Mouse (Mus musculus) kidney, adult 2 months (tissue): ENCODE measurements around the gene Akt2.
"Not testable (repeated sequence)": the region's sequence is repeated elsewhere in the genome, so short reads cannot be mapped to it uniquely, and the experiment has no call there.

Experiments
- CTCF ChIP-seq: fragments of 200-500 bp; conservative IDR thresholded peaks from 2 replicates; pipeline ENCODE4 v1.5.1; 2011; ENCODE audit warnings: low read depth, mild to moderate bottlenecking, control low read depth, low read length, moderate library complexity, mixed read lengths; ENCODE audit not compliant: insufficient read depth, insufficient read length
- POLR2A ChIP-seq: fragments of 200-500 bp; IDR thresholded peaks from one replicate; pipeline ENCODE4 v1.6.1; 2011; ENCODE audit warnings: low read depth, low read length, control low read depth

DNA sequence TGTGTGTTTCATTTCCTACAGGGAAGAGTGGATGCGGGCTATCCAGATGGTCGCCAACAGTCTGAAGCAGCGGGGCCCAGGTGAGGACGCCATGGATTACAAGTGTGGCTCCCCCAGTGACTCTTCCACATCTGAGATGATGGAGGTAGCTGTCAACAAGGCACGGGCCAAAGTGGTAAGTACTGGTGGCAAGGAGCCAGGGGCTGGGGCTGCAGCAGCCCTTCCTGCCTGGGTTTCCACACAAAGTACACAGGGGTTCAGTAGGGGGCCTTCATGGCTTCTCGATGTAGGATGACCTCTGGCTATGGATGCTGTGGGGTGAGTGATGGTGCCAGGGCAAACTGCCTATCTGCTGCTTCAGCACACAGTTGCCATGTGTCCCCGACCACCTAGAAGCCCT lies 37.5 kb downstream of the Akt2 start:
- TF ChIP-seq CTCF, POLR2A: not testable (repeated sequence)
